Mouse (Mus musculus) cerebellum, adult 18-20 months (tissue): ENCODE data around the gene Ddx4.
A peak's percentile ranks its signal among the peaks of the same experiment; 100 is the strongest.

Source experiments
- DNase-seq, 2 experiments: peaks; one replicate each; pipeline ENCODE4 v3.0.0; 2021

Ddx4 gene

DNA sequence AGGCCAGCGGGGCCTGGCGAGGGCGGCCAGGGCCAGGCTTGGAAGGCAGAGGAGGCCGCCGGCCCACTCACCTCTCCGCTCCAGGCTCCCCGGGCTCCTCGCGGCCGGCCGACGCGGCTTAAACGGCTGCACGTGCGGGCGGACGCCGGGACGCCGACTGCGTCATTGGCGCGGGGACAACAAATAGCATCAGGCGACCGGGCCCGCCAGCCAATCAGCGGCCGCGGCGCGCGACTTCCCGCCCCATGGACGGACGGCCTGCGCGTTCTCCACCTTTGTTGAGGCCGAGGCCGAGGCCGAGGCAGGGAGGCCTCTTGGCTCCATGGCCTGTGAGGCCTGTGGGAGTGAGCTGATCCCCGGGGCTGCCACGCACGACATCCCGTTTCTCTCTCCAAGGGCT lies at the start of gene Ddx4:
Ddx4 (minus strand) TSS at position 271 of the 400 bp plus-strand sequence.
- no peak for DNase-seq

GRCm38 (mm10) chr13:112701256-112701655 lies 49.0 kb upstream of the Ddx4 start:
- DNase-seq = no peak

DNA sequence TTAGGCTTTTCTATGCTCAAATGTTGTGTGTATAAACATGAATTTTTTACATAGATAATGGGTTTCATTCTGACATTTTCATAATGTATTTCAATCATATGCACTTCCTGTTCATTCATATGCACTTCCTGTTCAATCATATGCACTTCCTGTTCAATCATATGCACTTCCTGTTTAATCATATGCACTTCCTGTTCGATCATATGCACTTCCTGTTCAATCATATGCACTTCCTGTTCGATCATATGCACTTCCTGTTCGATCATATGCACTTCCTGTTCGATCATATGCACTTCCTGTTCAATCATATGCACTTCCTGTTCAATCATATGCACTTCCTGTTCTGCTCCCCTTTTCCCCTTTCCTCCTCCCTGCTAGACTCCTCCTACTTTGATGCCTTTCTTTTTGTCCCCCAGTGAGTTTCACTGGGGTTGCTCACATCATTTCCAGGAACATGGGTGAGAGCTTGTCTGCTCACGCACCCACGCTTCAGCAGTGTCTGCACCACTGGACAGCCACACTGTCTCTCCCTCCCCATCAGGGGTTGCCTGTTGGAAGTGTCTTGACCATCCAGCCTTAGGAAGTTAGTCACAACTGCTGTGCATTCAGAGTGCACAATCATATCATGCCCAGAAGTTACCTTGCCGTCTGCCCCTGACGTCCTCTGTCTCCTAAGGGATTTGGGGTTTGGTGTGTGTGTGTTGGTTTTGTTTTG lies 43.4 kb upstream of the Ddx4 start:
- DNase-seq = no peak

GRCm38 (mm10) chr13:112692870-112693553 lies 40.7 kb upstream of the Ddx4 start:
- no peak for DNase-seq

GRCm38 (mm10) chr13:112686155-112686554 lies 33.9 kb upstream of the Ddx4 start:
- DNase-seq = no peak

DNA sequence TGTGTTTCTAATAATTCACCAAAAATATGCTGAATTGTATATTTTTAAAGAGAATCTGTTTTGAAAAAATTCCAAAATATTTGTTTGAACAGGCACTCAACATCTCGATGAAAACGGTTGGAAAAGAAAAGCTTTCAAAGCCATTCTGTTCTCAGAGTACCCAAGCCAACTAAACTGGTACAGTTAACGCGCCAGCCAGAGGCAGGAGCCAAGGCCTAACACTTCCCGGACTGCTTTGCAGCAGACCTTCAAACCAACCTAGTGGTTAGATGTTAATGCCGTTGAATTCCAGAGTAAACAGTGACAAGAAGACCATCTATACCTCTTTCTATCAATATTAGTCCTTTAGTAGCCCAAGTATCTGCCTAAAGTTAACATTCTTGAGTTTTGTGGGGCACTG lies 31.7 kb upstream of the Ddx4 start:
- DNase-seq = no peak

DNA sequence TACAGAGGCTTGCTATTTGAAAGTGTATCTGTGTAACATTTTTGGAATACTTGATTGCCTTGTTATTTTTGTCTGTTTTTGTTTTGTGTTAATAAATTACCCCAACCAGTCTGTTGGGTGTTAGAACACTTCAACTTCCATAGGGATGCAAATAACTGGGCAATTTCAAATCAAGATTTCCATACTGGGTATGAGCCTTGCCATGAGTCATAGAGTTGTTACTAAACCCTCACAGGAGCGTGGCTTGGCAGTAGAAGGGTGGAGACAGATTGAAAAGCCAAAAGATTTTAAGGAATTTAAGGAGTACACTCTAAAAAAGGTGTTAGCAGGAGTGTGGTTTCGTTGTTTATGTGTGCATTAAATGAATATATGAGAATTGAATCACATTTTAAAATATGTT lies 31.0 kb upstream of the Ddx4 start:
- DNase-seq = no peak

- DNase-seq = no peak
Observed at GRCm38 (mm10) chr13:112678154-112678553, 25.9 kb upstream of the Ddx4 start.

DNA sequence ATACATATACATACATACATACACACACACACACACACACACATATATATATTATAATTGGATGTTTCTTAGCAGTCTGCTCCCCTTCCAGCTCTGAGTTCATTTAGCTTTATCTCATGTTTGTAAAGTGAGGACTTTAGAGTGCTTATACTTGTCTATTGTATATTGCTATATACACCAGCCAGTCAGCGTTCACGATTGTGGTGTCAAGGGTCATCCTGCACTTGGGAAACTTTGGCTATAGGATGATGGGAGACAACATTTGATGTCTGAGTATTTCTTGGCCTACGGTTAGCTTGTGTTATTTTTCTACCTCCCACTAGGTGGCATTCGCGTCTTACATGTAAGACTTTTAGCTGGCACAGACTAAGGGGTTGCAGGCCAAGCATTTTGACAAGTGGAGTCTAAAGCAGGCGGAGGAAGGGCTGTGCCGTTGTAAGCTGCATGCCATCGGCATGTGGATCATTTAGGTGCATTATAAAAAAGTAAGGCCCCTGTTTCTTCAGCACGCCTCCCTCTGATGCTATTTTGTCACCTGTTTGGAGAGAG lies 21.7 kb upstream of the Ddx4 start:
- peak; percentile 63 to 69 for DNase-seq

GRCm38 (mm10) chr13:112672797-112673196 lies 20.5 kb upstream of the Ddx4 start:
- DNase-seq = no peak

GRCm38 (mm10) chr13:112671708-112672107 lies 19.4 kb upstream of the Ddx4 start:
- DNase-seq = no peak

DNA sequence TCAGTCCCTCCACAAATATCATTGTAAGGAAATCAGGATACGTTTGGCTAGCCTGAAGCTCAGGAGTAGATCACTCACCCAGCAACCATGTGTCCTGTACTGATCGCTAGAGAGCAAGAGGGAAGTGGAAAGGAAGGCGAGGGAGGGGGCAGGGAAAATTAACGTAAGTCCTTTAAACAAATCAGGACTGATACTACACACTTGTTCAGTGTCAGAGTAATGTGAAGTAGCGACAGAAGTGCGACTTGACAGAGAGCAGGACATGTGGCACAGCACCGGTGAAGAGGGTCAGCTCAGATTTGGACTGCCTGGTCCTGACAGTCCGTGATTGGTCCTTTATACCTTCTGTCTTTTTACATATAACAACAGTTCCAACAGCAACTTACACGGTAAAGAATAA lies 14.9 kb upstream of the Ddx4 start:
- DNase-seq = no peak

DNA sequence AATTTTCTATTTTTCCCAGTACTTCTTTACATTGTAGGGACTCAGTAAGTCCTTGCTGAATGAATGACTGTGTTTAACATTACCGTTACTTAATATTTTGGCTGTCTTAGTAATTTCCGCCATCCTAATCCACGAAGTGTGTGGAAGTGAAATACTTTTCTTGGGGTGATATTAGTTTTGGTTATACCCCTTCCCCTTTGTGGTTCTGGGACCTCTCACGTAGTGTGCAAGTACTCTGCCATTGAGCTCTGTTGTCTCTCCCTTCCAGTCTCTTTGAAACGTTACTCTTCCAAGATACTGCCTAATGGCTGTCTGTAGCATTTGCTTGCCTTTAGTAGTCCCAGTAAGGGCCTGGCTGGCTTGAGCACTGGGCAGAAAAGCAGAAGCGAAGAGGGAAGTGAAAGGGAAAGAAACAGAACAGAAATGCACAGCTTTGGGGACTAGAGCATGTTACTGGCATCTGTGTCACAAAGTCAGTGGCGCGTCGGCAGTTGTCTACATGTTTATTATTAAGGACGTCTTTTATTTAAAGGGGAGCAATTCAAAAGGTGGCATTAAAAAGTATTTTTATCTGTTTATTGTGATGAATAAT lies 14.3 kb upstream of the Ddx4 start:
- DNase-seq = no peak

DNA sequence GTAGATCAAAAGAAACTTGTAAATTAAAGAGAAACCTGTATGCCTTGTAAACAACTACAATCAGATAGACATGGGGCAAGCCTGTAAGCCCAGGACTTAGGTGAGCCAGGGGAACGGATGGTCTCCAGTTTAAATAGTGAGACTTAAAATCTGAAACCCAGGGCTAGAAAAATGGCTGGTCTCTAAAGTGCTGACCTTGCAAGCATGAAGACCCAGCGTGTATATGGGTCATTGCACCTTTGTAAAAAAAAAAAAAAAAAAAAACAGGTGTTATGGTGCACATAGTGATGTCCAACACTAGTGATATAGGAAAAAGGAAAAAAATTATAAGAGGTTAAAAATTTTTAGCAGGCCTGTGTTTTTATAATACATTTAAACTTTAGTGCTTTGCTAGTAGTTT lies 9.4 kb upstream of the Ddx4 start:
- DNase-seq = no peak

- DNase-seq = peak; percentile 92 to 98
Observed at GRCm38 (mm10) chr13:112660574-112661381, 8.5 kb upstream of the Ddx4 start, which contains the start of gene Slc38a9. Slc38a9 (plus strand) TSS chr13:112660751.

- DNase-seq = no peak
Observed at GRCm38 (mm10) chr13:112659986-112660573, 7.8 kb upstream of the Ddx4 start.

- DNase-seq = no peak
Observed at GRCm38 (mm10) chr13:112651183-112651582, 1.1 kb downstream of the Ddx4 start.

GRCm38 (mm10) chr13:112645529-112646186 lies 6.6 kb downstream of the Ddx4 start:
- DNase-seq = no peak

DNA sequence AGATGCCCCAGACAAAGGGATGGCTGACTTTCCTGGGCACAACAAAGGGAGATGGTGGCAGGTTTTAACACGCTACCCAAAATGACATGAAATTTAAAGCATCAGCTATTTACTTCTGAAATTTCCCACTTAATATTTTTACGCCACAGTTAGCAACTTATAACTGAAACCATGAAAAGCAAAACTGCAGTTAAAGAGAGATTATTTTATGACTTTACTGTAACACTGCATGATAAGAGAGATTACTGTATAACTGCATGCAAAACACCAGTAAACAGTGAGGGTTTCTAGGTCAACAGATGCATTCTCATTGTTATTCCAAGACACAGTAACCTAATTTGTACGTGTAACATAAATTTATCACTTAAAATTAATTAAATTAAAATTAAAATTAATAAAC lies 7.3 kb downstream of the Ddx4 start:
- DNase-seq = no peak

DNA sequence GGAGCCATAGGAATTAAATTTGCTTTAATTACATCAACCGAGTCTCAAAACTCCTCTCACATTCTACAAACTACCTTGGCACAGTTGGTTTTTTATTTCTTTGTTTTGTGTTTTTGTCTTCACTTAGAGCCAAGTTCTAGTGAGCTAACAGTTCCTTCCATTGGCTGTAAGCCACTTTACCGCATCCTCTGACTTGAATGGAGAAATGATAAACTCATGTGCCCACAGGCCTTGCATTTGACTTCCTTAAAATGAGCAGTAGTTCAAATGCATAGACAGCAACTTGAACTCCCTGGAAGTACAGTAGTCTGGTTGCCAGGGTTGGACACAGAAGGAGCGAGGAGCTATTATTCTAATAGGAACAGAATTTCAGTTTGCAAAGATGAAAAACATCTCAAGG lies 9.4 kb downstream of the Ddx4 start:
- no peak for DNase-seq

- DNase-seq = no peak
Observed at GRCm38 (mm10) chr13:112639111-112639510, 13.2 kb downstream of the Ddx4 start.

- no peak for DNase-seq
Observed at GRCm38 (mm10) chr13:112636498-112636897, 15.8 kb downstream of the Ddx4 start.
